Mouse (Mus musculus): ENCODE measurements around the gene Vamp5. TPM values are rescaled to one million over a fixed set of nuclear protein-coding genes. Genes with fewer than 3 reads are reported as not detected.

The Vamp5 gene
- polyA plus RNA-seq, 1 experiment from 2014 or later, result 22.2 TPM

- Histone ChIP-seq H3K27me3 (no peaks in the 10 kb centered on the region), H3K4me1 (peaks cover 63% of the 10 kb centered on the region), H3K9ac (no peak overlapping the region), H3K27ac (no peak overlapping the region), H3K4me3 (no peak overlapping the region), H3K36me3 (peaks cover 31% of the 10 kb centered on the region), H3K4me2 (no peak overlapping the region), H3K9me3 (no peaks in the 10 kb centered on the region)
- 34% methylated on average over 5 of the region's 5 CpGs for WGBS
- no peak for ATAC-seq (ENCODE audit: insufficient number of reproducible peaks, low FRiP score, low TSS enrichment, low read depth)
These were observed 27.4 kb downstream of the Vamp5 start for GRCm38 (mm10) chr6:72352636-72353405.

- Histone ChIP-seq H3K9ac (no peak overlapping the region), H3K4me3 (no peak overlapping the region), H3K9me3 (no peaks in the 10 kb centered on the region), H3K27ac (no peak overlapping the region), H3K4me1 (peaks cover 40% of the 10 kb centered on the region), H3K4me2 (no peak overlapping the region), H3K36me3 (peaks cover 27% of the 10 kb centered on the region), H3K27me3 (no peaks in the 10 kb centered on the region)
- 85% methylated on average over 2 of the region's 2 CpGs for WGBS
- no peak for ATAC-seq (ENCODE audit: insufficient number of reproducible peaks, low FRiP score, low TSS enrichment, low read depth)
These were observed 30.1 kb downstream of the Vamp5 start for GRCm38 (mm10) chr6:72350214-72350613.

- Histone ChIP-seq H3K4me3 (peak overlapping the region; percentile 72), H3K9me3 (no peaks in the 10 kb centered on the region), H3K27ac (0 out of 2 replicates have a peak overlapping the region, but pooled peaks have one; percentile 5), H3K4me1 (peaks cover 41% of the 10 kb centered on the region), H3K9ac (no peak overlapping the region), H3K4me2 (peak overlapping the region; percentile 67), H3K36me3 (peaks cover 27% of the 10 kb centered on the region), H3K27me3 (no peaks in the 10 kb centered on the region)
- ATAC-seq (ENCODE audit: insufficient number of reproducible peaks, low FRiP score, low TSS enrichment, low read depth), result no peak
- WGBS, result 84% methylated on average over 10 of the region's 10 CpGs
These were observed 31.9 kb downstream of the Vamp5 start for GRCm38 (mm10) chr6:72348411-72348810.

- Histone ChIP-seq H3K4me1 (peaks cover 33% of the 10 kb centered on the region), H3K27me3 (no peaks in the 10 kb centered on the region), H3K4me3 (peak within 1 kb of the TSS; percentile 72), H3K9ac (peak within 1 kb of the TSS; percentile 88), H3K9me3 (no peaks in the 10 kb centered on the region), H3K4me2 (peak within 1 kb of the TSS; percentile 67), H3K27ac (peak within 1 kb of the TSS; percentile 91), H3K36me3 (peaks cover 27% of the 10 kb centered on the region)
- under 1% methylated on average over 68 of the region's 72 CpGs for WGBS
- ATAC-seq (ENCODE audit: insufficient number of reproducible peaks, low FRiP score, low TSS enrichment, low read depth), result peak; percentile 70; the same call in 1 of the 2 replicates
These were observed 32.9 kb downstream of the Vamp5 start, which contains the start of gene 0610030E20Rik for GRCm38 (mm10) chr6:72347166-72347941. Gene 0610030E20Rik (plus strand): TSS chr6:72347317.

- Histone ChIP-seq H3K36me3 (peaks cover 26% of the 10 kb centered on the region), H3K9ac (no peak overlapping the region), H3K4me2 (no peak overlapping the region), H3K4me1 (peaks cover 29% of the 10 kb centered on the region), H3K9me3 (no peaks in the 10 kb centered on the region), H3K27me3 (no peaks in the 10 kb centered on the region), H3K27ac (no peak overlapping the region), H3K4me3 (no peak overlapping the region)
- 78% methylated on average over 4 of the region's 4 CpGs for WGBS
- no peak for ATAC-seq (ENCODE audit: insufficient number of reproducible peaks, low FRiP score, low TSS enrichment, low read depth)
These were observed 34.0 kb downstream of the Vamp5 start for GRCm38 (mm10) chr6:72346261-72346660.

- Histone ChIP-seq H3K9ac (no peak overlapping the region), H3K4me1 (peaks cover 29% of the 10 kb centered on the region), H3K36me3 (peaks cover 20% of the 10 kb centered on the region), H3K27ac (no peak overlapping the region), H3K4me2 (peak overlapping the region; percentile 84), H3K27me3 (no peaks in the 10 kb centered on the region), H3K9me3 (no peaks in the 10 kb centered on the region), H3K4me3 (peak overlapping the region; percentile 95)
- no peak for ATAC-seq (ENCODE audit: insufficient number of reproducible peaks, low FRiP score, low TSS enrichment, low read depth)
- WGBS, result 47% methylated on average over 6 of the region's 6 CpGs
These were observed 34.6 kb downstream of the Vamp5 start for GRCm38 (mm10) chr6:72345633-72346032.

GRCm38 (mm10) chr6:72345074-72345567 lies 35.1 kb downstream of the Vamp5 start, which contains the start of gene Usp39:
Gene Usp39 (minus strand): TSS chr6:72345184.
- H3K27ac ChIP-seq, result peak within 1 kb of the TSS; percentile 79
- peak within 1 kb of the TSS; percentile 84 for H3K4me2 ChIP-seq
- H3K9ac ChIP-seq, result peak within 1 kb of the TSS; percentile 83
- peak; percentile 59; the same call in 1 of the 2 replicates for ATAC-seq (ENCODE audit: insufficient number of reproducible peaks, low FRiP score, low TSS enrichment, low read depth)
- H3K27me3 ChIP-seq, result no peaks in the 10 kb centered on the region
- WGBS, result under 1% methylated on average over 30 of the region's 30 CpGs
- H3K9me3 ChIP-seq, result no peaks in the 10 kb centered on the region
- peaks cover 15% of the 10 kb centered on the region for H3K36me3 ChIP-seq
- H3K4me1 ChIP-seq, result peaks cover 29% of the 10 kb centered on the region
- peak within 1 kb of the TSS; percentile 95 for H3K4me3 ChIP-seq

- peak overlapping the region; percentile 84 for H3K4me2 ChIP-seq
- WGBS, result under 1% methylated on average over 42 of the region's 42 CpGs
- H3K4me1 ChIP-seq, result peaks cover 29% of the 10 kb centered on the region
- peak overlapping the region; percentile 83 for H3K9ac ChIP-seq
- peak overlapping the region; percentile 79 for H3K27ac ChIP-seq
- no peak for ATAC-seq (ENCODE audit: insufficient number of reproducible peaks, low FRiP score, low TSS enrichment, low read depth)
- H3K27me3 ChIP-seq, result no peaks in the 10 kb centered on the region
- peak overlapping the region; percentile 95 for H3K4me3 ChIP-seq
- no peaks in the 10 kb centered on the region for H3K9me3 ChIP-seq
- H3K36me3 ChIP-seq, result peaks cover 9% of the 10 kb centered on the region
These were observed 35.7 kb downstream of the Vamp5 start for GRCm38 (mm10) chr6:72344396-72345073.

GRCm38 (mm10) chr6:72340481-72340880 lies 39.8 kb downstream of the Vamp5 start:
- H3K9me3 ChIP-seq, result no peaks in the 10 kb centered on the region
- H3K4me1 ChIP-seq, result peaks cover 12% of the 10 kb centered on the region
- no peak overlapping the region for H3K4me2 ChIP-seq
- H3K27me3 ChIP-seq, result no peaks in the 10 kb centered on the region
- peaks cover 38% of the 10 kb centered on the region for H3K36me3 ChIP-seq
- no peak overlapping the region for H3K9ac ChIP-seq
- no peak overlapping the region for H3K27ac ChIP-seq
- 62% methylated on average over 2 of the region's 2 CpGs for WGBS
- no peak for ATAC-seq (ENCODE audit: insufficient number of reproducible peaks, low FRiP score, low TSS enrichment, low read depth)
- no peak overlapping the region for H3K4me3 ChIP-seq

- Histone ChIP-seq H3K4me3 (no peak overlapping the region), H3K4me2 (no peak overlapping the region), H3K4me1 (no peaks in the 10 kb centered on the region), H3K27ac (no peak overlapping the region), H3K36me3 (peaks cover 87% of the 10 kb centered on the region), H3K9ac (no peak overlapping the region), H3K9me3 (no peaks in the 10 kb centered on the region), H3K27me3 (no peaks in the 10 kb centered on the region)
- ATAC-seq (ENCODE audit: insufficient number of reproducible peaks, low FRiP score, low TSS enrichment, low read depth), result no peak
- WGBS, result 80% methylated on average over 5 of the region's 5 CpGs
These were observed 47.2 kb downstream of the Vamp5 start for GRCm38 (mm10) chr6:72333111-72333510.

GRCm38 (mm10) chr6:72330133-72330532 lies 50.1 kb downstream of the Vamp5 start:
- H3K36me3 ChIP-seq, result peaks cover 84% of the 10 kb centered on the region
- H3K4me1 ChIP-seq, result no peaks in the 10 kb centered on the region
- WGBS, result 90% methylated on average over 4 of the region's 4 CpGs

More at GRCm38 (mm10) chr6:72330133-72330532, 50.1 kb downstream of the Vamp5 start:
- Histone ChIP-seq H3K9ac (no peak overlapping the region), H3K9me3 (no peaks in the 10 kb centered on the region), H3K4me2 (no peak overlapping the region), H3K4me3 (no peak overlapping the region), H3K27me3 (no peaks in the 10 kb centered on the region), H3K27ac (no peak overlapping the region)
- ATAC-seq (ENCODE audit: insufficient number of reproducible peaks, low FRiP score, low TSS enrichment, low read depth), result no peak

Data from limb, embryonic 15.5 days (tissue).